Mouse (Mus musculus): ENCODE measurements around the gene Znhit2. TPM values are rescaled to one million over a fixed set of nuclear protein-coding genes. Genes with fewer than 3 reads are reported as not detected.

The Znhit2 gene
- polyA plus RNA-seq, 1 experiment from 2014 or later: 40.0 TPM

DNA sequence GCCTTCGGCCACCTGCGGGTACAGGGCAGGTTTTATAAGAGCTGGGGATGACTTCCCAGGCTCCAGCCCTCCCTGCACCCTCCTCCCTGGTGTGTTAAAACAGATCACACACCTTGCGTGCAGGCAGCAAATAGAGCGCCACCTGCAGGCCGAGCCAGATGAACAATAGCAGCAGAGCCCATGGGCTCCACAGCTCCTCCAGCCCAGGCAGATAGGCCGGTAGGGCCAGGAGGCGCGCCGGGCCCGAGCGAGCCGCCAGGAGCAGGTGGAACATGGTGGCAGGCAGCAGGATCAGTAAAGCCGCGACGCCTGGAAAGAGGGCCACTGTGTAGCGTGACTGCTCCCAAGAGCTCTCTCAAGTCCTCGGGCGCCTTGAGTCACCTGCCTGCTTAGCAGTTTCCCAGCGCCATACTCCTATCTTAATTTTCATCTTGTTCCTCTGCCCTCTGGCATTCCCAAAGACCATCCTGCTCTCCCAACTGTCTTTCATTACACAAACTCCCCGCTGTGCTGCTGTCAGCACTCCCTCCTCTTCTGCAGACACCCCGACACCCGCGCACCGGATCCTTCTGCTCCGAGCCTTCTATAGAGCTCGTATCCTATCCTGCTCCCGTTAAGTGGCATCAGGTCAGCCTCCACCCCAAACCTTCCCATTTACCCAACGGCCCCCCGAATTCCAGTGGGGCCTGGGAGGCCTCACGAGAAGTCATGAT lies 6.2 kb downstream of the Znhit2 start:
- 1% methylated on average over 28 of the region's 30 CpGs for WGBS
- peak; percentile 97 for DNase-seq (ENCODE audit: low spot score, missing footprints)

DNA sequence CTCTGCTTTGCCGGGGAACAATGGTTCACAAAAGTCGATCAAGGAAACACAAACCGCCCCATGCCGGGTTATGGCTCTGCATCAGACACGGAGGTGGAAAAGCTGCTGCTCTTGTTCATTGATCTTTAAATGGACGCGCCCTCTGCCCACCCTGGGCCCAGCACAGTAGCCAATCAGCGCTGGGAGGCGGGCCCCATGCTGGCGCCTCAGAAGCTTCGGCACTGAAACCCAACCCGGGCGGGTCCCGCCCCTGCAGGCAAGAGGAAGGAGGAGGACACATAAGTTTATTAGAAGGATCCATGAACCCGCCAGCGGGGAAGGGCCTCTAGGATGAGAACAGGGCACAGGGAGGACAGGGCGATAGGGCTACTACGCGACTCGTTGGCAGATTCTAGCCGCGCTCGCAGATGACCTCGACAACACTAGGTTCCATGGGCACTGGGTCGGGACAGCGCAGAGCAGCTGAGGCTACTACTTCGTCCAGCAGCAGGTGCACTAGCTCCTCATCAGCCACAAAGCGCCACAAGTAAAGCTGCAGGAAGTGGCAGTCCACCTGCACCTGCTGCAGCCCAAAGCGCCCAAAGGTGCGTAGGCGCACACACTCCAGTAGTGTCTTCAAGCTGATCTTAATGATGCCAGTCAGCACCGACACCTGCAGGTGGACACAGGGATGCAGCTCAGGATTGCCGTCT lies 6.9 kb downstream of the Znhit2 start, which contains the start of gene Tm7sf2:
Gene Tm7sf2, minus strand, starts transcription at position 650 of the 692 bp plus-strand sequence.
- Histone ChIP-seq H3K4me1 (ENCODE audit: control insufficient read depth, insufficient read depth, low read length) (peaks cover 17% of the 10 kb centered on the region), H3K27ac (ENCODE audit: low read depth, low read length) (peak within 1 kb of the TSS; percentile 72), H3K36me3 (ENCODE audit: control insufficient read depth, insufficient read depth, low read length) (peaks cover 9% of the 10 kb centered on the region), H3K9ac (ENCODE audit: low read length) (peak within 1 kb of the TSS; percentile 77), H3K4me3 (ENCODE audit: low read depth, low read length) (peak within 1 kb of the TSS; percentile 53), H3K9me3 (ENCODE audit: control insufficient read depth, low read length) (no peaks in the 10 kb centered on the region), H3K4me2 (peak within 1 kb of the TSS; percentile 96), H3K27me3 (ENCODE audit: control insufficient read depth, insufficient read depth, low read length) (no peaks in the 10 kb centered on the region)
- 10% methylated on average over 33 of the region's 33 CpGs for WGBS
- ATAC-seq (ENCODE audit: low FRiP score) (peak; percentile 93), DNase-seq (ENCODE audit: low spot score, missing footprints) (peak; percentile 97)

More for the DNA sequence above, 6.2 kb downstream of the Znhit2 start:
- H3K4me3 ChIP-seq (ENCODE audit: low read depth, low read length): peak overlapping the region; percentile 53
- H3K4me2 ChIP-seq: peak overlapping the region; percentile 96
- ATAC-seq (ENCODE audit: low FRiP score): peak; percentile 68
- H3K36me3 ChIP-seq (ENCODE audit: control insufficient read depth, insufficient read depth, low read length): peaks cover 9% of the 10 kb centered on the region
- no peaks in the 10 kb centered on the region for H3K9me3 ChIP-seq (ENCODE audit: control insufficient read depth, low read length)
- no peaks in the 10 kb centered on the region for H3K27me3 ChIP-seq (ENCODE audit: control insufficient read depth, insufficient read depth, low read length)
- peak overlapping the region; percentile 77 for H3K9ac ChIP-seq (ENCODE audit: low read length)
- peak overlapping the region; percentile 72 for H3K27ac ChIP-seq (ENCODE audit: low read depth, low read length)
- H3K4me1 ChIP-seq (ENCODE audit: control insufficient read depth, insufficient read depth, low read length): peaks cover 22% of the 10 kb centered on the region

DNA sequence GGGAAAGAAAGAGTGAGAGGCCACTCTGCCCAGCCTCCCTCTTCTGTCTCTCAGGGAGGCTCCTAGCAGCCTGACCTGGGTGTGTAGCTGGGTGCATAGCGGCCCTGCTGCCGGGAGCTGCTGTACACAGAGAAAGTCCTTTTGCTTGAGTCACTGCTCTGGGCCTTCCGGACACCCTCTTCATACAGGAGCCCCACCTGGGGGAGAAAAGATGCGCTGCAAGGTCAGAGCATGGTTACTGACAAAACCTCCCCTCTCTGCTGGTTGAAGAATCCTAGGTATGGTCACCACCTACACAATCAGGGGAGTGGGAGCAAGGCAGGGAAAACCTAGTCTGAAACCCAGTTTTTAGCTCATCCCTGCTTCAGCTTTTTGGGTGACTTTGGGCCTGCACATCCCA lies 8.0 kb downstream of the Znhit2 start:
- Histone ChIP-seq H3K36me3 (ENCODE audit: control insufficient read depth, insufficient read depth, low read length) (peaks cover 9% of the 10 kb centered on the region), H3K4me3 (ENCODE audit: low read depth, low read length) (no peak overlapping the region), H3K4me2 (no peak overlapping the region), H3K27me3 (ENCODE audit: control insufficient read depth, insufficient read depth, low read length) (no peaks in the 10 kb centered on the region), H3K9ac (ENCODE audit: low read length) (no peak overlapping the region), H3K27ac (ENCODE audit: low read depth, low read length) (no peak overlapping the region), H3K9me3 (ENCODE audit: control insufficient read depth, low read length) (no peaks in the 10 kb centered on the region), H3K4me1 (ENCODE audit: control insufficient read depth, insufficient read depth, low read length) (peaks cover 17% of the 10 kb centered on the region)
- no peak for ATAC-seq (ENCODE audit: low FRiP score)
- DNase-seq (ENCODE audit: low spot score, missing footprints): peak; percentile 75
- WGBS: 83% methylated on average over 4 of the region's 4 CpGs

DNA sequence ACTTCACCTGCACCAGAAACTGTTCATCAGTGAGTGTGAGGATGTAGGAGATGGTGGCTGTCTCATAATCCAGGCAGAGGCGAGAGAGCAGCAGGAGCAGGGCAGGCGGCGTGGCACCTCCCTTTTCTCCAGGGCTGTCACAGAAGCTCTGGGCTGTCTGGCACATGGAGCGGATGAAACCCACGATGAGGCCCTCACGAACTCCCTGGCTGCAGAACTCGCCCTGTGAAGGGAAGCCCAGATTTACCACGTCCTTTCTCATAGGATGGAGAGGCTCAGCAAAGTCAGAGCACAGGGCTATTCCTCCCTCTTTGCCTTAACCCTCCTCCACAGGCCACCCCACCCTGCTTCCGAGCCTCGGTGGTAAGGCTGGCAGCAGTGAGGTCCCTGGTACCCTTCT lies 8.9 kb downstream of the Znhit2 start:
- Histone ChIP-seq H3K27me3 (ENCODE audit: control insufficient read depth, insufficient read depth, low read length) (no peaks in the 10 kb centered on the region), H3K9me3 (ENCODE audit: control insufficient read depth, low read length) (no peaks in the 10 kb centered on the region), H3K36me3 (ENCODE audit: control insufficient read depth, insufficient read depth, low read length) (peaks cover 9% of the 10 kb centered on the region), H3K4me2 (no peak overlapping the region), H3K4me3 (ENCODE audit: low read depth, low read length) (no peak overlapping the region), H3K27ac (ENCODE audit: low read depth, low read length) (no peak overlapping the region), H3K9ac (ENCODE audit: low read length) (no peak overlapping the region), H3K4me1 (ENCODE audit: control insufficient read depth, insufficient read depth, low read length) (peaks cover 17% of the 10 kb centered on the region)
- ATAC-seq (ENCODE audit: low FRiP score) (no peak), DNase-seq (ENCODE audit: low spot score, missing footprints) (no peak)
- 91% methylated on average over 10 of the region's 10 CpGs for WGBS

DNA sequence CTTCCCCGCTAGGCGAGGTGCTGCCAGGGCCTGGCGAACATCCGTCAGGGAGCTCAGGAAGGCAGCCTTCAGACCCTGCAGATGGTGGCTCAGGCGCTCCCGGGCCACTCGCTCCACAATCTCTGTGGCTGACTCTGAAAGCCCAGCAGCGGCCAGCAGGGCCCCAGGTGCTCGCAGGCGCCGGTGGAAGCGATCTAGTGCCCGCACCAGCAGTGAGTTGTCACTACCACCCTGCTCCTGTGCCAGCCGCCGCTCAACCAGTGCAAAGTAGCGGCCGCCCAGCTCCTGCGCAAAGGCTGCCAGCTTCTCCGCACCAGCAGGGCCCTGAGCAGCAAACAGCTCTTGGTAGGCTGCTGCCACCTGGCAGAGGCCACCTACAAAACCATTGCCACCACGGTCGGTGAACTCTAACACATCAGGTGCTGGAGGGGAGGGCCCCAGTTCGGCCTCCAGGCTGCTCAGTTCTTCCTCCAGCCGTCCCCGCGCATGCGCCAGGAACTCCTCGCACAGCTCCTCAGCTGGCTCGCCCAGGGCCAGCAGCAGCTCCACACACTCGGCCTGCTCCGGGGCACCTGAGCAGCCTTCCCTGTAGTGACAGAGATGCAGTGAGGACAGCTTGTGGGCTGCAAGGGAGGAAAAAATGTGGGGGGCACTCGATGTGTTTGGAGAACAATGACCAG lies 9.7 kb downstream of the Znhit2 start:
- no peak overlapping the region for H3K4me3 ChIP-seq (ENCODE audit: low read depth, low read length)
- H3K27me3 ChIP-seq (ENCODE audit: control insufficient read depth, insufficient read depth, low read length): no peaks in the 10 kb centered on the region
- 92% methylated on average over 31 of the region's 31 CpGs for WGBS
- no peaks in the 10 kb centered on the region for H3K9me3 ChIP-seq (ENCODE audit: control insufficient read depth, low read length)
- no peak overlapping the region for H3K27ac ChIP-seq (ENCODE audit: low read depth, low read length)
- H3K36me3 ChIP-seq (ENCODE audit: control insufficient read depth, insufficient read depth, low read length): peaks cover 9% of the 10 kb centered on the region
- no peak overlapping the region for H3K4me2 ChIP-seq
- no peak overlapping the region for H3K9ac ChIP-seq (ENCODE audit: low read length)
- peaks cover 17% of the 10 kb centered on the region for H3K4me1 ChIP-seq (ENCODE audit: control insufficient read depth, insufficient read depth, low read length)
- ATAC-seq (ENCODE audit: low FRiP score) (no peak), DNase-seq (ENCODE audit: low spot score, missing footprints) (peak; percentile 39)

DNA sequence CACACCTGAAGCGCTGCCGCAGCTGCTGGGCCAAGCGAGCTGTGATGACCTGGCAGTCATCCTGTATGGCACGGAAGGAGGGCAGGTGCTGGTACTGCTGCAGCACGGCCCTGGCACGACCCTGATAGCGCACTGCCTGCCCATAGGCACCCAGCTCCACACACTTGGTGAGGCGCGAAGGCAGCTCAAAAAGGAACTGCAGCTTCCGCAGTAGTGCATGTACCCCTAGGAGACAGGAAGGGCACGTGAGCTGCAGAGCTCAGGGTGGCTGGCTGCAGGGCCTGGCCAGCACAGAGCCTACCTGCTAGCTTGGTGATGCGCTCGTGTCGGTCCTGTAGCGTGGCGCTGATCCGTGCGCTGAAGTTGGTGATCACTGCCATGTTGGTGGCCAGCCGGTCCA lies 10.3 kb downstream of the Znhit2 start:
- no peak overlapping the region for H3K4me3 ChIP-seq (ENCODE audit: low read depth, low read length)
- H3K36me3 ChIP-seq (ENCODE audit: control insufficient read depth, insufficient read depth, low read length): peaks cover 9% of the 10 kb centered on the region
- ATAC-seq (ENCODE audit: low FRiP score) (no peak), DNase-seq (ENCODE audit: low spot score, missing footprints) (peak; percentile 23)
- no peak overlapping the region for H3K27ac ChIP-seq (ENCODE audit: low read depth, low read length)
- no peaks in the 10 kb centered on the region for H3K9me3 ChIP-seq (ENCODE audit: control insufficient read depth, low read length)
- no peaks in the 10 kb centered on the region for H3K27me3 ChIP-seq (ENCODE audit: control insufficient read depth, insufficient read depth, low read length)
- 95% methylated on average over 19 of the region's 19 CpGs for WGBS
- H3K4me1 ChIP-seq (ENCODE audit: control insufficient read depth, insufficient read depth, low read length): peaks cover 17% of the 10 kb centered on the region
- no peak overlapping the region for H3K4me2 ChIP-seq
- no peak overlapping the region for H3K9ac ChIP-seq (ENCODE audit: low read length)

DNA sequence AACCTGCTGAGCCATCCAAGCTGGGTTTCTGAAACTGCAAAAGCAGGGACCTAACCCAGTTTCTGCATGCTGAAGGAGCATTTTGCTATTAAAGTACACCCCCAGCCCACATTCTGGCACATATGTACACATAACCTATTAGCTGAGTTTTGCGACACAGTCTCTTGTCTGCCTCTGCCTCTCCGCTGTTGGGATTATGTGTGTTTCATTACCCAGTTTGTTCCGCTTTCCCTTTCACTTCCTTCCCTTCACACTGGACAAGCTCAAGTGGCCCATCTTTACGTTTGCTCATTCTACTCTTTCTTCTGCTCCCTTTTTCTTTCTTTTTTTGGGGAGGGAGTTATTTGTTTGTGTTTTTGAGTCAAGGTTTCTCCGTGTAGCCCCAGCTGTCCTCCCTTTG lies 12.9 kb downstream of the Znhit2 start:
- no peak overlapping the region for H3K27ac ChIP-seq (ENCODE audit: low read depth, low read length)
- H3K4me3 ChIP-seq (ENCODE audit: low read depth, low read length): no peak overlapping the region
- H3K27me3 ChIP-seq (ENCODE audit: control insufficient read depth, insufficient read depth, low read length): no peaks in the 10 kb centered on the region
- peaks cover 6% of the 10 kb centered on the region for H3K4me1 ChIP-seq (ENCODE audit: control insufficient read depth, insufficient read depth, low read length)
- no peak overlapping the region for H3K9ac ChIP-seq (ENCODE audit: low read length)
- 92% methylated on average over 5 of the region's 5 CpGs for WGBS
- peak; percentile 75 for DNase-seq (ENCODE audit: low spot score, missing footprints)
- peaks cover 9% of the 10 kb centered on the region for H3K36me3 ChIP-seq (ENCODE audit: control insufficient read depth, insufficient read depth, low read length)
- no peak for ATAC-seq (ENCODE audit: low FRiP score)
- no peaks in the 10 kb centered on the region for H3K9me3 ChIP-seq (ENCODE audit: control insufficient read depth, low read length)
- no peak overlapping the region for H3K4me2 ChIP-seq

DNA sequence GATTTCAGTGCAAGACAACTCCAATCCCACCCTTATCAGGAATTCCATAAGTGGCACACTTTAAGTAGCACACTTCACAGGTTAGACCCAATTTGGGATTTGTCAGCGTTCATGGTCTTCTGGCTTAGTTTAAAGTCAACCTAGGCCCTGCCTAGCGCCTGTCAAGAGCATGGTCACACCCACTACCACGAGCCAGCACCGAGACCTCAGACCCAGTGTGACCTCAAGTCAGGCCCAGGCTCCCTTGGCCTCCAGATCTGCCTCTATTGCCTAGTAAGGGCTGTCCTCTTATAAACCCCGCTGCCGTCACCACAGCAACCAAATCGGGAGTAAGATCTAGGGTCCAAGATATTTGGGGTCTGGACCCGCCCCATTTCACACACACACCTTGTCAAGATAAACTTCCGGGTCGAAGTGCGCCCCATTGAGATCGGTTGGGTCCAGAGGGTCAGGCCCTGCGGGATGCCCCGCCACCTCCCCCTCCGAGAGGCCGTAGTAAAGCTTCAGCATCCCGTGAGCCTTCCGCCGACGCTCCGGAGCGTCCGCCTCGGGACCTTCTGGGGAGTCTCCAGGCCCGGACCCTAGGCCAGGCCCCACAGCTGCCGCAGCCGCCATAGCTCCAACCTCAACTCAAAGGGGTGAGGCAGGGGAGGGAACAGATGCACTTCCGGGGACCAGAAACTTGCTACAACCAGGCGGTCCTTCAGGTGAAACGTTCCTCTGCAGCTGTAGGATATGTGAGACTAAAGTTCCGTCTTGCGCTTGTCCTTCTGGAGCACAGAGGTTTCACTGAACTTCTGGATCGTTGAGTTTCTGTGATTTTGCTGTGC lies 15.8 kb downstream of the Znhit2 start, which contains the start of gene Vps51:
Gene Vps51, minus strand, starts transcription at position 668 of the 830 bp plus-strand sequence.
- peak; percentile 82 for ATAC-seq (ENCODE audit: low FRiP score)
- H3K27me3 ChIP-seq (ENCODE audit: control insufficient read depth, insufficient read depth, low read length): no peaks in the 10 kb centered on the region
- peak within 1 kb of the TSS; percentile 71 for H3K9ac ChIP-seq (ENCODE audit: low read length)
- DNase-seq (ENCODE audit: low spot score, missing footprints): peak; percentile 99
- peak within 1 kb of the TSS; percentile 89 for H3K4me2 ChIP-seq
- peaks cover 6% of the 10 kb centered on the region for H3K4me1 ChIP-seq (ENCODE audit: control insufficient read depth, insufficient read depth, low read length)
- H3K36me3 ChIP-seq (ENCODE audit: control insufficient read depth, insufficient read depth, low read length): peaks cover 7% of the 10 kb centered on the region
- peak within 1 kb of the TSS; percentile 52 for H3K4me3 ChIP-seq (ENCODE audit: low read depth, low read length)
- no peaks in the 10 kb centered on the region for H3K9me3 ChIP-seq (ENCODE audit: control insufficient read depth, low read length)
- WGBS: 2% methylated on average over 33 of the region's 33 CpGs
- peak within 1 kb of the TSS; percentile 38; the same call in 1 of the 2 replicates for H3K27ac ChIP-seq (ENCODE audit: low read depth, low read length)

Measured in midbrain, embryonic 11.5 days (tissue).